Mouse (Mus musculus): Measurements from ENCODE around the gene Snap25.

The Snap25 gene

GRCm38 (mm10) chr2:136713299-136713758 lies at the start of gene Snap25:
TSS of gene Snap25 (plus strand) at chr2:136713453.
- in situ Hi-C loops (cut with MboI; ENCODE audit: low pct_unique_long_range_greater_than_20kb in 1 of 2, low sequenced_read_pairs in 2 of 2, unreplicated experiment in 1 of 2): no loop called here

- in situ Hi-C loops (cut with MboI; ENCODE audit: low pct_unique_long_range_greater_than_20kb in 1 of 2, low sequenced_read_pairs in 2 of 2, unreplicated experiment in 1 of 2): no loop called here
Observed at GRCm38 (mm10) chr2:136666951-136667350, 46.3 kb upstream of the Snap25 start.

GRCm38 (mm10) chr2:136669183-136669582 lies 44.1 kb upstream of the Snap25 start:
- in situ Hi-C loops (cut with MboI; ENCODE audit: low pct_unique_long_range_greater_than_20kb in 1 of 2, low sequenced_read_pairs in 2 of 2, unreplicated experiment in 1 of 2): no loop called here

DNA sequence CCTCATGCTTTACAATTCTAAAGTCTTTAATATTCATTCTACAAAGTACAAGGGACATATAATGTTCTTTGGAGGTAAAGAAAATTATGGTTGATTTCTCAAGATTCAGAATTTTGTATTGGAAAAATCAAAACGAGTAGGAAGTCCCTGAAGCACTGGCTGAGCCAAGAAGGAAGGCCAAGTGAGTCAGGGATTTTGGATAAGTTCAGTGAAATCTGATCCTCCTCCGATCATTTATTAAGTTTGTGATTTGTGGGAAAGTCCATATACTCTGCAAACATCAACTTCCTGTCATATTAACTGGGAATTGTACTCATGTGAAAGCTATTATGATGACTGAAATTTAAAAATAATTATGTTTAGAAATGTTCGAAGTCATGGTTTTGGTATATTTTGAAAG lies 43.6 kb upstream of the Snap25 start:
- in situ Hi-C loops (cut with MboI; ENCODE audit: low pct_unique_long_range_greater_than_20kb in 1 of 2, low sequenced_read_pairs in 2 of 2, unreplicated experiment in 1 of 2): no loop called here

GRCm38 (mm10) chr2:136670539-136671271 lies 42.5 kb upstream of the Snap25 start:
- in situ Hi-C loops (cut with MboI; ENCODE audit: low pct_unique_long_range_greater_than_20kb in 1 of 2, low sequenced_read_pairs in 2 of 2, unreplicated experiment in 1 of 2): no loop called here

DNA sequence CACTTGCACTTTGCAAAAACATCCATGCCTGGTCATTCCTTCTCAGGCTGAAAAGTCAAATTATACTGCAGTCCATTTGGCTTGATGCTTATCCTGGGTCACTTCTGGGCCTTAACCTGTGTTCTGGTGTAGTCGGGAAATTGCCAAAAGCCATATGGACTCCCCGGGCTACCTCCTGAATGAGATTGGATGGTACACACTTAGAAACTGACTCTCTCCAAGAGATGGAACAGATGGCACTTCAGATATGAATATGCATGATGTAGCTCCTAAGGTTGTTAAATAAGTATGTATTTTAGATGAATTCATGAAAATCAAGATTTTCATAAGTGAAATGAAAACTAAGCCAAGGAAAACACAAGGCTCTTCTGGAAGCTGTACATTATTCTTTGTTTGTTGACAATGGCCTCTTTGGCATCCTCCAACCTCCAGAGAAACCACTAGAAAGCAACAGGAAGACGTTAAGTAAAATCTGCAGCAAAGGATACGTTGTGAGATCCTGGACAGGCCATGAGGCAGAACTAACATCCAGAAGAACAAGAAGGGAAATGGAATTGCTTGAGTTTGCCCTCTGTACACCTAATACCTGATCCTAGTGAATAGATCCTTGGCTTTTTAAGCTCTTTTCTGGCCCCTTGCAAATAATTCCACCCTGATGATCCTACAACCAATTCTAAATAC lies 39.0 kb upstream of the Snap25 start:
- in situ Hi-C loops (cut with MboI; ENCODE audit: low pct_unique_long_range_greater_than_20kb in 1 of 2, low sequenced_read_pairs in 2 of 2, unreplicated experiment in 1 of 2): no loop called here

DNA sequence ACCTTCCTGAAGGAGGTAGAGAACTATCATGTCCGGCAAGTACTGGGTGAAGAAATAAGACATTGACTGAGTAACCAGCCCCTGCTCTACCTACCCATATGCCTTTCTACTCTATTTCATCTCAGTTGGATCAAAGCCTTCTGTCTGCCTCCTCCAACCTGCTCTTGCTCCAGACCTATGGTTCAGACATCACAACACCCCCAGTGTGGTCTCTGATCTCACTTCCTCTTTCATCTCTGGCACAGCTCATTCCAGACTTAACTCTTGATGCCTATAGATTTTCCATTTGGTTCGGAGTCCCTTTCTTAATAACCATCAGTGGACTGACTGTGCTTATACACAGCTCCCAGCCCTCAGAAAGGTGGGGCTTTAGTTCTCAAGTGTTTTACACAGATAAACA lies 37.1 kb upstream of the Snap25 start:
- in situ Hi-C loops (cut with MboI; ENCODE audit: low pct_unique_long_range_greater_than_20kb in 1 of 2, low sequenced_read_pairs in 2 of 2, unreplicated experiment in 1 of 2): no loop called here

DNA sequence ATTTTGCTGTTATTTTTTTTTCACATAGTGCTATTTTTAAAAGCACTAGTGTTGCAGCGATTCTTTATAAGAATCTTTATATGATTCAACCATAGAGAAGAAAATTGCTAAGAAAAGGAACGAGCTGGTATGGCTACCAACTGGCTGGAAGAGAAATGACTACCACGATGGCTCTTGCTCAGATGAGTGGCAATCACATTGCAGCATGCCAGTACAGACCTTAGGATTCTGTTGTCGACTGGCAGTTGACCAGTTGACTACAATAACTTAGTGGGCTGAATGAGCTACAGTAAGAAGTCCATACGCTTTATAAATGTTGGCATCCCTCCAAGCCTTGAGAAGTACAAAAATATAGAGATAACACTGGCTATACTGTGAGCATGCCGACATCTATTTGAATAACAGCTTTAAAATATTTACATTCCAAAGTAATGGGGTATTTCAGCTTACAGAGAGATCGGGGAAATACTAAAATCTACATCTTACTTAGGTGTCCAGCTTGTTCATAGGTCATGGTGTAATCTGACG lies 36.3 kb upstream of the Snap25 start:
- in situ Hi-C loops (cut with MboI; ENCODE audit: low pct_unique_long_range_greater_than_20kb in 1 of 2, low sequenced_read_pairs in 2 of 2, unreplicated experiment in 1 of 2): no loop called here

DNA sequence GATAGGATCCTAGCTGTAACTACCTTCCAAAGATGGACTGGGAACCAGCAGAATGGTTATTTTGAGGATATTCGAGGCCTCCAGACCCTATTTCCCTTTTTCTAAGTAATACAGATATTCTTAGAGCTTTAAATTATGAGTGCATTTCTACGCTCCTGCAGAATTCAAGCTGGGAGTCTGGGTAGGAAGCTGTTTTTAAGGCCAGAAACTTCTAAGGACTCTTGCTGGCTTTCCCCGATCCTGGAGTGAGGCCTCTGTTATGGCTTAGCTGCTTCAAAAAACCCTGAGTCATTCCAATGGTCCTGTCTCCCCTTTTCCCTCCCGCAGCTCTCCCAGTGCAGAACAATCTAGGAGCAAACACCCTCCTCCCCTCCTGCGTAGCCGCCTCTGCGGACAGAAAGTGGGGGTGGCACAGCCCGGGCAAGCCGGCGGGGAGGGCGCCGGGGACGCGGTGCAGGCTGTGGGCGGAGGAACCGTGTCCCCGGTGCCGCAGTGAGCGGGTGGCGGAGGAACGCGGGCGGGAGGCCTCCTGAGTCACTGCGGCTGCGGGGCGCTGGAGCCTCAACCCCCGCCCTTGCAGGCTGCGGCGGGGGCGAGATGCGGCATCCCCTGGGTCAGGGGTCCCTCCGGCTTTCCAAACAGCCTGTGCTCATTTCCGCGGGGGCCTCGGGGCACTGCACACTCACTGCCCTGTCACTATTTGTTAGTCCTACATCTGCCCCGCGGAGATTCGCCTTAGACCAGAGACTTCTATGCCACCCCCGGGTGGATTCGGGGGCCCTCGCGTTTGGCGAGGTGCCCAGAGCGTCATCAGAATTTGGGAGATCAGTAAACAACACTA lies 34.7 kb upstream of the Snap25 start:
- in situ Hi-C loops (cut with MboI; ENCODE audit: low pct_unique_long_range_greater_than_20kb in 1 of 2, low sequenced_read_pairs in 2 of 2, unreplicated experiment in 1 of 2): no loop called here

- in situ Hi-C loops (cut with MboI; ENCODE audit: low pct_unique_long_range_greater_than_20kb in 1 of 2, low sequenced_read_pairs in 2 of 2, unreplicated experiment in 1 of 2): no loop called here
Observed at GRCm38 (mm10) chr2:136679280-136680221, 33.7 kb upstream of the Snap25 start.

- in situ Hi-C loops (cut with MboI; ENCODE audit: low pct_unique_long_range_greater_than_20kb in 1 of 2, low sequenced_read_pairs in 2 of 2, unreplicated experiment in 1 of 2): no loop called here
Observed at GRCm38 (mm10) chr2:136682146-136682860, 30.9 kb upstream of the Snap25 start.

DNA sequence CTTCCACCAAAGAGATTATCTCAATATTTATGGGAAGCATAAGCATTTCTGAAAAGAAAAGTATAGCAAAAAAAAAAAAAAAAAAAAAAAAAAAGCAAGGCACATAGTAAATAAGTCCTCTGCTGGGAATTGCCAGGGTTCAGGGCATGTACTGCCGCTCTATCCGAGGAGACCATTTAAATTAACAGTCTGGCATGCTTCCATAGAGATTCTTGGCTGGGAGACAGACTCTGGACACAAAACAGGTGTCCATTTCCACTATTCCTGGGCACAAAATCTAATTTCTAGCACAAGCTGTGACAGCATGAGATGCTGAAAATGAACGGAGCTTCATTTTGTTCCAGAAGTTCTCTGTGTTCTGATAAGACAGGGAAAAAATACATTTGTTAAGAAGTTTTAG lies 27.1 kb upstream of the Snap25 start:
- in situ Hi-C loops (cut with MboI; ENCODE audit: low pct_unique_long_range_greater_than_20kb in 1 of 2, low sequenced_read_pairs in 2 of 2, unreplicated experiment in 1 of 2): no loop called here

GRCm38 (mm10) chr2:136687316-136687715 lies 25.9 kb upstream of the Snap25 start:
- in situ Hi-C loops (cut with MboI; ENCODE audit: low pct_unique_long_range_greater_than_20kb in 1 of 2, low sequenced_read_pairs in 2 of 2, unreplicated experiment in 1 of 2): no loop called here

DNA sequence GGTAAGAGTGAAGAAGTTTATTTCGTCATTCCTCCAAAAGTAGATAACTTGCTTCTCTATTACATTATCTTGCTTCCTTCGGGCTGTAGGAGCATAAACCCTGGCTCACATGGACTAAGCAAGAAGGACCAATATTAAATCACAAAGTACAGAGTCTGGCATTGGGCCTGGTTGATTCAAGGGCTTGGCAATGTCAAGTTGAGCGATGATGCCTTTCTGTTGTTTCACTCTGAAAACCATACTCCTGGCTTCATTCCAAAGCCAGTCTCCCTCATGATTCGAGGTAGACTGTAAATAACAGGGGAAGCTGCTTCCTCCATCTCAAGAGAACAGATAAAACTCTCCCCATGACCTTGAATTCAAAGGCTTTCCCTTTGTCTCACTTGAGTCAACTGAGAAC lies 23.8 kb upstream of the Snap25 start:
- in situ Hi-C loops (cut with MboI; ENCODE audit: low pct_unique_long_range_greater_than_20kb in 1 of 2, low sequenced_read_pairs in 2 of 2, unreplicated experiment in 1 of 2): no loop called here

GRCm38 (mm10) chr2:136691681-136692080 lies 21.6 kb upstream of the Snap25 start:
- in situ Hi-C loops (cut with MboI; ENCODE audit: low pct_unique_long_range_greater_than_20kb in 1 of 2, low sequenced_read_pairs in 2 of 2, unreplicated experiment in 1 of 2): no loop called here

- in situ Hi-C loops (cut with MboI; ENCODE audit: low pct_unique_long_range_greater_than_20kb in 1 of 2, low sequenced_read_pairs in 2 of 2, unreplicated experiment in 1 of 2): no loop called here
Observed at GRCm38 (mm10) chr2:136699429-136700227, 13.6 kb upstream of the Snap25 start.

- in situ Hi-C loops (cut with MboI; ENCODE audit: low pct_unique_long_range_greater_than_20kb in 1 of 2, low sequenced_read_pairs in 2 of 2, unreplicated experiment in 1 of 2): no loop called here
Observed at GRCm38 (mm10) chr2:136703376-136703775, 9.9 kb upstream of the Snap25 start.

Data from mouse embryonic stem cell (cell line).